Mouse (Mus musculus): ENCODE data around the gene Ggn. TPM values are rescaled to one million over a fixed set of nuclear protein-coding genes. Genes with fewer than 3 reads are reported as not detected.
"Not testable (repeated sequence)": the region's sequence is repeated elsewhere in the genome, so short reads cannot be mapped to it uniquely, and the experiment has no call there.

Gene Ggn
- polyA plus RNA-seq (2016; fragmentation: Nextera tagmentation; extraction: Ambion mirVana): 0.48 and 0.55 TPM in 2 replicates

DNA sequence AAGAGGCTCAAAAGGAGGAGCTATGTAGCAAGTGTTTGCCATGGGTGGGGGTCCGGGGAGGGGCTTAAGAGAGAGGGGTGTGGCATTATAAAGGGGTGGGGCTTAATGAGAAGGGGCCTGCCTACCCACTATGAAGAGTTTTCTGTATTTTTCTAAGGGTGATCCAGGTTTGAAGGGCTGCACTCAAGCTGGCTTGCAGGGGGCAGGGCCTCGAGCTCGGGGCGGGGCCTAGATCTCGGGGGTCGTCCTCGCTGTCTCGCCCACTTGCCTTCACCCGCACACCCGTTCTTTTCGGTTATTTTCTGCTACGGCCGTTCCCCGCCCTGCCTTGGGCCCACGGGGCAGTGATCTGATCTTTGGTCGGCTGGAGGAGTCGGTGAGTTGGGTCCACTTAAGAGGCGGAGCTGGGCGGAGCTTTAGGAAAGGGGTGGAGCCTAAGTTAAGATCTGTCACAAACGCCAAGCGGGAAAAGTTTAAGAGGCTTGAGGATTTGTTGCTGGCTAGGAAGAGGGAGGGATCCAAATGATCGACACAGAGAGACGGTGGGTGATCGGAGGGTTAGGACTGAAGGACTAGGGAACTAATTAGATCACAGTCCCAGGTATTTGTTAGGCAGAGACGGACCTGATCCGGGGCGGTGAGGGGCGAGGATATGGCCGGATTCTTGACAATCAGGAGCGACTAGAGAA lies at the start of gene Ggn, which contains the start of gene Spred3:
Gene Ggn, plus strand, starts transcription at position 145 of the 689 bp plus-strand sequence.
Gene Spred3, minus strand, starts transcription at position 346 of the 689 bp plus-strand sequence.
- Histone ChIP-seq H3K4me3 (peak within 1 kb of the TSS; percentile 84), H3K9me3 (no peaks in the 10 kb centered on the region), H3K27ac (replicated peaks) (peak within 1 kb of the TSS; percentile 90), H3K27me3 (replicated peaks; ENCODE audit: low read depth, poor library complexity, severe bottlenecking) (peaks cover 74% of the 10 kb centered on the region), H3K36me3 (replicated peaks) (peaks cover 33% of the 10 kb centered on the region), H3K4me1 (peaks cover 65% of the 10 kb centered on the region)
- WGBS: under 1% methylated on average over 30 of the region's 30 CpGs
- peak; percentile 71 for DNase-seq (ENCODE audit: low spot score)

DNA sequence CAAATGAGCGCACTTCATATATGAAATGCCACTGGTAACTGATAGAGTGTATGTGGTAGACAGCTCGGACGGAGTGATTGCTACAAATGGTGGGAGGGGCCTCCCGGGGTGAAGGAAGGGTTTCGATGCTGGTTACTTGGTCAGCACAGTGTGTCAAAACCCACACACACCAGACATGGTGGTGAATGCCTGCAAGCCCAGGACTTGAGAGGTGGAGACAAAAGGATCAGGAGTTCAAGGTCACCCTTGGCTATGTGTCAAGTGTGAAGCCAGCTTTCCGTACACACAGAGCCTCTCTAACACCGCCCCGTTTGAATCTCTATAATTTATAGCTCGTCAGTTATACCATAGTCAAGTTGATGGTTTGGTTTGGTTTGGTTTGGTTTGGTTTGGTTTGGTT lies 47.2 kb upstream of the Ggn start:
- Histone ChIP-seq H3K36me3 (replicated peaks) (no peaks in the 10 kb centered on the region), H3K9me3 (no peaks in the 10 kb centered on the region), H3K27me3 (replicated peaks; ENCODE audit: low read depth, poor library complexity, severe bottlenecking) (peaks cover 23% of the 10 kb centered on the region; the same call in 1 of the 2 replicates), H3K4me3 (no peak overlapping the region), H3K27ac (replicated peaks) (no peak overlapping the region), H3K4me1 (peaks cover 36% of the 10 kb centered on the region)
- 93% methylated on average over 9 of the region's 9 CpGs for WGBS
- DNase-seq (ENCODE audit: low spot score): no peak

GRCm38 (mm10) chr7:29123531-29124358 lies 46.3 kb upstream of the Ggn start:
- WGBS: 54% methylated on average over 5 of the region's 5 CpGs
- Histone ChIP-seq H3K36me3 (replicated peaks) (no peaks in the 10 kb centered on the region), H3K4me1 (peaks cover 27% of the 10 kb centered on the region), H3K27ac (replicated peaks) (no peak overlapping the region), H3K4me3 (peak overlapping the region; percentile 62), H3K27me3 (replicated peaks; ENCODE audit: low read depth, poor library complexity, severe bottlenecking) (peaks cover 18% of the 10 kb centered on the region; the same call in 1 of the 2 replicates), H3K9me3 (no peaks in the 10 kb centered on the region)
- peak; percentile 20 for DNase-seq (ENCODE audit: low spot score)

DNA sequence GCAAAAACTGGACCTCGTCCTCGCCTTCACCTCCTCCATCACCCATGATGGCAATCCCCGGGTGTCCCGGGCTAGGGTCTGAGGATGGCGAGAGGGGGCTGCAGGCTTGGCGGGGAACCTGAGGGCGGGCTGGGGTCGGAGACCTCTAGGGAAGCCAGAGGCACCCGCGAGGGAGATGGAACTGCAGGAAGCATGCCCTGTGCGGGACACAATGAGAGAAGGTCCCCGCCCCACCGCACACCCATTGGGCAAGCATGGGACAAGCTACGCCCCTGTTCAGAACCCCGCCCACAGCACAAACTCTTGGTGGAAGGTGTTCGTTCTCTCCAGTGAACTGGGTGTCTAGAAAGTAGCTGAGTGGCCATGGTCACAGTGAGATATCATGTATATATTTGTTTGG lies 45.0 kb upstream of the Ggn start, which contains the start of gene Ryr1:
Gene Ryr1, minus strand, starts transcription at position 210 of the 400 bp plus-strand sequence.
- H3K9me3 ChIP-seq: no peaks in the 10 kb centered on the region
- no peaks in the 10 kb centered on the region for H3K36me3 ChIP-seq (replicated peaks)
- peaks cover 27% of the 10 kb centered on the region for H3K4me1 ChIP-seq
- DNase-seq (ENCODE audit: low spot score): peak; percentile 86
- peak within 1 kb of the TSS; percentile 79 for H3K27ac ChIP-seq (replicated peaks)
- peak within 1 kb of the TSS; percentile 62 for H3K4me3 ChIP-seq
- H3K27me3 ChIP-seq (replicated peaks; ENCODE audit: low read depth, poor library complexity, severe bottlenecking): peaks cover 14% of the 10 kb centered on the region; the same call in 1 of the 2 replicates
- WGBS: 2% methylated on average over 16 of the region's 16 CpGs

GRCm38 (mm10) chr7:29126173-29126915 lies 43.7 kb upstream of the Ggn start:
- H3K4me1 ChIP-seq: peaks cover 27% of the 10 kb centered on the region
- no peaks in the 10 kb centered on the region for H3K36me3 ChIP-seq (replicated peaks)
- no peaks in the 10 kb centered on the region for H3K9me3 ChIP-seq
- no peak overlapping the region for H3K27ac ChIP-seq (replicated peaks)
- no peak overlapping the region for H3K4me3 ChIP-seq
- WGBS: 35% methylated on average over 7 of the region's 7 CpGs
- peak; percentile 73 for DNase-seq (ENCODE audit: low spot score)
- H3K27me3 ChIP-seq (replicated peaks; ENCODE audit: low read depth, poor library complexity, severe bottlenecking): peaks cover 14% of the 10 kb centered on the region; the same call in 1 of the 2 replicates

GRCm38 (mm10) chr7:29128725-29129124 lies 41.3 kb upstream of the Ggn start:
- WGBS: 42% methylated on average over 2 of the region's 2 CpGs
- peak; percentile 32 for DNase-seq (ENCODE audit: low spot score)
- Histone ChIP-seq H3K36me3 (replicated peaks) (no peaks in the 10 kb centered on the region), H3K9me3 (no peaks in the 10 kb centered on the region), H3K27ac (replicated peaks) (no peak overlapping the region), H3K27me3 (replicated peaks; ENCODE audit: low read depth, poor library complexity, severe bottlenecking) (peaks cover 14% of the 10 kb centered on the region; the same call in 1 of the 2 replicates), H3K4me1 (peaks cover 23% of the 10 kb centered on the region), H3K4me3 (no peak overlapping the region)

GRCm38 (mm10) chr7:29134230-29134629 lies 35.8 kb upstream of the Ggn start:
- H3K4me1 ChIP-seq: peaks cover 24% of the 10 kb centered on the region
- 0 out of 2 replicates have a peak overlapping the region, but pooled peaks have one; percentile 16 for H3K27ac ChIP-seq (replicated peaks)
- 8% methylated on average over 4 of the region's 4 CpGs for WGBS
- H3K4me3 ChIP-seq: peak overlapping the region; percentile 57
- H3K36me3 ChIP-seq (replicated peaks): no peaks in the 10 kb centered on the region
- H3K27me3 ChIP-seq (replicated peaks; ENCODE audit: low read depth, poor library complexity, severe bottlenecking): peaks cover 24% of the 10 kb centered on the region; the same call in 1 of the 2 replicates
- DNase-seq (ENCODE audit: low spot score): no peak
- no peaks in the 10 kb centered on the region for H3K9me3 ChIP-seq

DNA sequence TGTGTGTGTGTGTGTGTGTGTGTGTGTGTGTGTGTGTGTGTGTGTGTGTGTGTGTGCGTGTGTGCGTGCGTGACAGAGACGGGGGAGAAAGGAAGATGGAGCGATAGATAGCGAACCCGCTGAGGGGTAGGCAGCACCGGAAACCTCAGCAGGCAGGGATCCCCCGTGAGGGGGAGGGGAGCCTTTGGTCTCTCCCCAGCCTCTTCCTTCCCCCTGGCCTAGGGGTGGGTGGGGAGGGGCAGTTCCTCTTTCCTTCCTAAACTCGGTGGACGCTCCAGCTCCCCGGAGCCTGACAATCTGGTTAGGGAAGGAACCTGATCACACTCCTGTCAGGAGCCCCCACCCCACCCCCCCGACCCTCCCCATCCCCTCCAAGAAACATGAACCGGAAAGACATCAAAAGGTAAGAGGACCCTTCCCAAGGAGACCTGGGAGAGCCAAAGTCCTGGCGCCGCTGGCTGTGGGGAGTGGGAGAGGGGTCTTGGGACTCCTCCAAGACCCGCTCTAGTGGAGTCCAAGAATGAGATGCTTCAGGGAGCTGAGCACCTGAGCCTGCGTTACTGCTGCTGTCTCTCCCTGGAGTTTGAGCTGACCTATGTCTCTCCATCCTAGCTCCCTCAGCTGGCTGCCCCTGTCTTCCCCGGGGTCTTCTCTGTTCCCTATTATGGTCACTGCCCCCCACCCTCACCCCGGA lies 35.2 kb upstream of the Ggn start, which contains the start of gene Rasgrp4:
Gene Rasgrp4, plus strand, starts transcription at position 159 of the 694 bp plus-strand sequence.
- Histone ChIP-seq H3K27ac (replicated peaks) (peak within 1 kb of the TSS; percentile 16; the same call in 1 of the 2 replicates), H3K27me3 (replicated peaks; ENCODE audit: low read depth, poor library complexity, severe bottlenecking) (peaks cover 24% of the 10 kb centered on the region; the same call in 1 of the 2 replicates), H3K36me3 (replicated peaks) (no peaks in the 10 kb centered on the region), H3K9me3 (no peaks in the 10 kb centered on the region), H3K4me1 (peaks cover 24% of the 10 kb centered on the region), H3K4me3 (peak within 1 kb of the TSS; percentile 57)
- DNase-seq (ENCODE audit: low spot score): peak; percentile 65
- under 1% methylated on average over 18 of the region's 20 CpGs for WGBS

DNA sequence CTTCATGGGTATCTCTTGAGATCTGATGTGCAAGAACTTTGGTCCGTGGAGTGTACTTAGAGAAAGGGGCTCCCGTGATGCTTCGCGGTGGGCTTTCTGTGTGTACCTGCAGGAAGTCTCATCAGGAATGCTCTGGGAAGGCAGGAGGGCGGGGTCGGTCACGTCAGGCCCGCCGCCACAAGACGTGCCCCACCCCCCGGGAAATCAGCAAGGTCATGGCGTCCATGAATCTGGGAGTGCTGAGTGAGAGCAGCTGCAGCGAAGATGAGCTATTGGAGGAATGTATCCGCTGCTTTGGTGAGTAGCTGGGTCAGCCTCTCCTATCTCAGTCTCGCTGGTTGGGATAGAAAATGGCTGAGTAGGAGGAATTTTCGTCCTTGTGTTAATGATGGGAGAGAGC lies 32.6 kb upstream of the Ggn start:
- WGBS: 44% methylated on average over 16 of the region's 16 CpGs
- peaks cover 24% of the 10 kb centered on the region; the same call in 1 of the 2 replicates for H3K27me3 ChIP-seq (replicated peaks; ENCODE audit: low read depth, poor library complexity, severe bottlenecking)
- H3K4me3 ChIP-seq: no peak overlapping the region
- peaks cover 24% of the 10 kb centered on the region for H3K4me1 ChIP-seq
- no peak for DNase-seq (ENCODE audit: low spot score)
- no peaks in the 10 kb centered on the region for H3K9me3 ChIP-seq
- H3K27ac ChIP-seq (replicated peaks): no peak overlapping the region
- no peaks in the 10 kb centered on the region for H3K36me3 ChIP-seq (replicated peaks)

DNA sequence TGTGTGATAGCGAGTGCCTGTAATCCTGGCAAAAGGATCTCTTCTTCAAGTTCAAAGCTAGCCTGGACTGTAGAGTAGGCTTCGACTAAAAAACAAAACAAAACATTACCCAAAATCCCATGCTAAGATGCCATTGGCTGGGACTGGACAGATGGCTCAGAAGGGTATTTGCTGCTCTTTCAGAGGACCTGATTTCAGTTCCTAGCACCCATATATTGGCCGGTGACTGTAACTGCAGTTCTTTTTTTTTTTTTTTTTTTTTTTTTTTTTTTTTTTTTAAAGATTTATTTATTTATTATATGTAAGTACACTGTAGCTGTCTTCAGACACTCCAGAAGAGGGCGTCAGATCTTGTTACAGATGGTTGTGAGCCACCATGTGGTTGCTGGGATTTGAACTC lies 30.8 kb upstream of the Ggn start:
- H3K36me3 ChIP-seq (replicated peaks); H3K27ac ChIP-seq (replicated peaks); H3K4me3 ChIP-seq; DNase-seq (ENCODE audit: low spot score); H3K9me3 ChIP-seq: not testable (repeated sequence)
- H3K27me3 ChIP-seq (replicated peaks; ENCODE audit: low read depth, poor library complexity, severe bottlenecking): peaks cover 20% of the 10 kb centered on the region; the same call in 1 of the 2 replicates
- WGBS: 90% methylated on average over 3 of the region's 4 CpGs
- H3K4me1 ChIP-seq: peaks cover 22% of the 10 kb centered on the region

- no peaks in the 10 kb centered on the region for H3K9me3 ChIP-seq
- no peak overlapping the region for H3K4me3 ChIP-seq
- peaks cover 9% of the 10 kb centered on the region; the same call in 1 of the 2 replicates for H3K27me3 ChIP-seq (replicated peaks; ENCODE audit: low read depth, poor library complexity, severe bottlenecking)
- 84% methylated on average over 8 of the region's 8 CpGs for WGBS
- peaks cover 4% of the 10 kb centered on the region for H3K4me1 ChIP-seq
- no peaks in the 10 kb centered on the region for H3K36me3 ChIP-seq (replicated peaks)
- no peak for DNase-seq (ENCODE audit: low spot score)
- no peak overlapping the region for H3K27ac ChIP-seq (replicated peaks)
These were observed 28.6 kb upstream of the Ggn start for GRCm38 (mm10) chr7:29141416-29141815.
